Mouse (Mus musculus) left cerebral cortex, postnatal 25 days (tissue): ENCODE measurements around the gene Lrrfip1. TPM values are rescaled to one million over a fixed set of nuclear protein-coding genes. Genes with fewer than 3 reads are reported as not detected.

Source experiments
- DNase-seq, 2 experiments: peaks; one replicate each; pipeline ENCODE4 v3.0.0; 2022; ENCODE audit warnings: low spot score in 2 of 2, mixed read lengths in 1 of 2
- intact Hi-C: fragments of 180-260 bp; cut with DNase I; formaldehyde crosslinking; loops from one replicate; pipeline ENCODE4 v1.15.1; 2025
- total RNA-seq, 2 experiments: library from RNA; stranded (reverse); gene quantifications; 2 replicates each; pipeline ENCODE4 v1.2.3; 2021

Lrrfip1 gene
- total RNA-seq, 2 experiments from 2014 or later = 66.9 to 68.0 TPM

DNA sequence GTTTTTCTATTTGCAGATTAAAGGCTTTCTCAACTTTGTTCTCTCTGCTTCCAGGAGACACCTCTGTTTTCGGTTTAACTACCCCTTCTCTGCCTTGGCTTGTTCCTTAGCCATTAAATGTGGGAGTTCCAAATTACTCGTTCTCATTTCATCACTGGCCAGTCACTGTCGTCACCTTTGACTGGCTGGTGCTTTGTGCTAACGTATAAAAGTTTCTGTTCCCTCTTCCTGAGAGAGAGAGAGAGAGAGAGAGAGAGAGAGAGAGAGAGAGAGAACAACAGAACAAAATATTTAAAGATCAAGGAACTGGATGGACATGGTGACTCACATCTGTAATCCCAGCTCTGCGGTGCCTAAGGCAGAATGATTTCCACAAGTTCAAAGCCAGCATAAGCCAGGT, 47.7 kb downstream of the Lrrfip1 start:
- DNase-seq = no peak
- intact Hi-C loops = no loop called here

DNA sequence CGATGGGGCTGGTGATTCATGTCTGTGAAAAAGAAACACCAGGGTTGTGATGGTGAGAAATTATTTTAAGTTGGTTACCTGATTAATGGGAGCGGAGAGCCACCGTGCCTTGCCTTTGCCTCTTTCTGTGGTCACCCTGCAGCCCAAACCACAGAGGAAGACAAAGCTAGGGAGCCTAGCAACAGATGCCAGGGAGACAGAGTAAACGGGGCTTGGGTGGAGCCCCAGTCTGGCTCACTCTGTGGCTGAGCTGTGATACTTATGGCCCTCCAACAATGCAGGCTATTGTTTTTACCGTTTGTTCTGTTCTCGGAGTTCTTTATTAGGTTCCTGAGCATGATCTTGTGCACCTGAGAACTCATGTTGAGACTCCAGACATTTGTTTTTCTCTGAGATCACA, 50.8 kb downstream of the Lrrfip1 start:
- no peak for DNase-seq
- intact Hi-C loops = no loop called here

DNA sequence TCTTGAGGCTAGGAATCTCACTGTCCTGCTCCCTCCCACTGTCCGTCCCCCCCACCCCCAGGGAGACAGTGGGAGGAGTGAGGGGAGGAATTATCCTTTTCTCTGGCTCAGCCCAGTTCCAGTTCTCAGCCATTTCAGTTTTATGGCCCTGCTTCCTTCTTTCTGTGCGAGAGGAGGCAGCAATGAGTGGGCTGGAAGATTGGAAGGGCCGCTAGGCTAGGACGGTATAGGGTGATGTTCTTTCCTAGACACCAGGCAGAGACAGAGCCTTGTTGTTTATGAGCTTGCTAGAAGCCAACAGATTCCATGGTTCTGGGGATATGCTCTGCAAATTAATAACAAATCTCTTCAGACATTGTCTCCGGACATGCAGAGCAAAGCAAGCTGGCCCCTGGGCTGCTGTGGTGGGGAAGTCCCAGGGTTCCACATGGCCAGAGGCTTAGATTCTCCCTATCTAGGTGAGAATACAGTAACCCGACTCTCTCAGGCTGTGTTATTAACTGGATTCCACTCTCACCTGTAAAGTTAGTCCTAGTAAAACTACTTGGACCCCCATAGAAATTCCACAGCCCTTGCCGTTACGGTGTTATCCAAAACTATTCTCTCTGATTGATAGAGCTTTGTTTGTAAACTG, 53.0 kb downstream of the Lrrfip1 start:
- peak in 1 of 2 experiments; percentile 47 for DNase-seq
- intact Hi-C loops = no loop called here

GRCm38 (mm10) chr1:91052747-91053181, 54.2 kb downstream of the Lrrfip1 start:
- intact Hi-C loops = no loop called here
- DNase-seq = peak; percentile 79 to 86

GRCm38 (mm10) chr1:91053218-91054073, 54.9 kb downstream of the Lrrfip1 start:
- intact Hi-C loops = no loop called here
- no peak for DNase-seq

DNA sequence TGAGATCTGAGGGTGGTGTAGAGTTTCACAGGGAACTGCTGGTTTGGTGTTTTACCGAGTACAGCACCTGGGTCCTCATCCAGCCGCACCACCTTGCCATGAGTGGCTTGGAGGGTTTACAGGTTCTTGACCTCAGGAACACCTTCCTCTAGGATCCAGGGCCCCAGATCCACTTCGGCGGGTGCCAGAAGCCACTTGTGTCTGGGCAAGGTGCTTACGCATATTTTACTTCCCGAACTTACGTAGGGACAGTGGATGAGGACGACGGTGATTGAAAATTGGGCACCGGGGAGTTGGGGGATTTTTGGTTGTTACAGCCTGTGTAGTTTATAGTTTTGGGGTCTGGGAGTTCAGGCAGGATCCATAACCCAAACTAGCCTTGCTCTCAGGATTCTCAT, 55.5 kb downstream of the Lrrfip1 start:
- DNase-seq = no peak
- intact Hi-C loops = no loop called here

DNA sequence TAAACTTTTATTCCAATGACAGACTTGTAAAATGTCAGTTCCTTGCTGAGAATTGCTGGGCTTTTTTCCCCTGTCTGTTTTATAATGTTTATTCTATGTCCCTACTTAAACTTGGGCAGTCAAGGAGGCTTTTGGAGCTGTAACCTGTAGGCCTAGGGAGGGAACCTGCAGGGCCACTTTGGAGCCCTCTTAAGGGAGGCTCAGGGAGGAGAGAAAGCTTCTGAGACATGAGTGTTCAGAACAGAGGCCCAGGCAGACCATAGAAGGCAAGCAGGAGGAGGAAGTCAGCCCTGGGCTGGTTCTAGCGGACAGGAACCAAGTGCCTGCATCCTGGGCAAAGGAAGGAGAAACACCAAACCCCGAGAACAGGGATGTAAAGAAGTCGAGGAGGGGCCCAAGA, 56.3 kb downstream of the Lrrfip1 start:
- DNase-seq = no peak
- intact Hi-C loops = no loop called here

DNA sequence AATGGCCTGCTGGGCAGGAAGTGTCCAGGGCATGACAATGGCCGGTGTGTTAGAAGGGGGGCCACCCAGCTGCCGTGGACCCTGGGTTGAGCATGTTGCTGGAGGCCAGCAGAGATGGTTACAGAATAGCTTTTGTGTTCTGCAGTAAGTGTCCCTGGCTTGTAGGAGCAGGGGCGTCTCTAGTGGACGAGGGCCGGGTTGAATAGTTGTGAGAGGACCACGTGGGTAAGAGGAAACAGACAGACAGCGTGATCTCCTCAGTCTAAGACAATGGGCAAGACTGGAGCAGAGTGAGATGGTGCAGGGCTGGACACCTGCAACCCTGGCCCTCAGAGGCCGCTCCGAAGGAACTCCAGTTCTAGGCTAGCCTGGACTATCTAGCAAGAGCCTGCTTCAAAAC, 57.2 kb downstream of the Lrrfip1 start:
- intact Hi-C loops = no loop called here
- no peak for DNase-seq

DNA sequence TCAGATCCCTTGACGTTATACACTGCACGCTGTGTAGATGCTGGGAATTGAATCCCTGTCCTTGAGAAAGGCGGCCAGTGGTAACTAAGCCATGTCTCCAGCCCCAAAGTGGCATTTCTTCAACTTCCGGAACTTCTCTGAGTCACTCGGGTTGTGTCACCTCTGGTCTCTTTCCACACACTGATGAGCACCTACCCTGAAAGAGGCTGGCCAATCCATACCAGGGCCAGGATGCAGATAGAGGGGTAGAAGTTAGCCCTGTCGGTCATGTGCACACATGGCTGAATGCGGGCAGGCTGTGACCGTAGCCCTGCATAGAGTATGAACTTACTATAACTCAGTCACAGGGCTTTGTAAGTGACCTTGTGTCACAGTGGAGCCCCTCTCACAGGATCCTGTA, 57.9 kb downstream of the Lrrfip1 start:
- DNase-seq = no peak
- intact Hi-C loops = no loop called here

DNA sequence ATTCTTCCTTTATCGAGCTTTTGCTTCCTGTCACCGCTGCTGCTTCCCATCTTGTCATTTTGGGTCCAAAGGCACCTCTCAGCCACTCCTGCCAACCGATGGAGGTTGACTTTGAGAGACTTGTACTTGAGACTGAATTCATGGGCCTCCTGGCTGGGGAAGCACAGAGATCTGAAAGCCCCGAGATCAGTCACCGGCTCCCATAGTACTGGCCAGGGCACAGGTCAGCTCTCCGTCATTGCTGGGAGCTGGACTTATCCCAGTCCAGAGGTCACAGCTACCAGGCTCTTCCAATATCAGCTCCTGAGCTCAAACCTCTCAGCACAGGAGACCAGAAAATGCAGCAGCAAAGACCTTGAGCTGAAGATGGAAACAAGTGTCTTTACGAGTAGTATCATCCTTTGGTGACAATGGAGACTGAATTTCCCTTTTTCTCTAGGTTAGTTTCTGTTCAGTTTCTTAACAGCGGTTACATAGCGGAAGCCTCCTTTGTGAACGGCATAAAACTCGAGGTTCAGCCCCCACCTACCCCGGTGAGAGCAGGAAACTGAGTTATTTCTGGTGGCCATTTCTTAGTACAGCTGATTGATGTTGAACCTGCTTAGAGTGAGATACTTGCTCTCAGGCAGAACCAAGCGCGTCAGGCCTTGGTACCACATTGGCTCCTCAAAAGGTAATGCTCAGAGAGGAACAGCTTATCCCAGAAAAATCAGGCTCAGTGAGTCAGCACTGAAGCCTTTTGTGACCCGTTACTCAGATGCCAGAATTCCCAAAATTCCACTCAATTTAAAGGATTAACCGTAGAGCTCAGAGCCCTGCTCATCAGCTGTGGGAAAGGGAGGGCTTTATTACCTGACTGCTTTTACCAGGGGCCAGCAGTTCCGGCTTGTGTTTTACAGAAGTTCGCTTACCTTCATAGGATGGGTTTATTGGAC, 59.0 kb downstream of the Lrrfip1 start:
- peak in 1 of 2 experiments; percentile 33 for DNase-seq
- intact Hi-C loops = no loop called here

- intact Hi-C loops = no loop called here
- DNase-seq = no peak
Observed at GRCm38 (mm10) chr1:91058251-91058650, 59.7 kb downstream of the Lrrfip1 start.

DNA sequence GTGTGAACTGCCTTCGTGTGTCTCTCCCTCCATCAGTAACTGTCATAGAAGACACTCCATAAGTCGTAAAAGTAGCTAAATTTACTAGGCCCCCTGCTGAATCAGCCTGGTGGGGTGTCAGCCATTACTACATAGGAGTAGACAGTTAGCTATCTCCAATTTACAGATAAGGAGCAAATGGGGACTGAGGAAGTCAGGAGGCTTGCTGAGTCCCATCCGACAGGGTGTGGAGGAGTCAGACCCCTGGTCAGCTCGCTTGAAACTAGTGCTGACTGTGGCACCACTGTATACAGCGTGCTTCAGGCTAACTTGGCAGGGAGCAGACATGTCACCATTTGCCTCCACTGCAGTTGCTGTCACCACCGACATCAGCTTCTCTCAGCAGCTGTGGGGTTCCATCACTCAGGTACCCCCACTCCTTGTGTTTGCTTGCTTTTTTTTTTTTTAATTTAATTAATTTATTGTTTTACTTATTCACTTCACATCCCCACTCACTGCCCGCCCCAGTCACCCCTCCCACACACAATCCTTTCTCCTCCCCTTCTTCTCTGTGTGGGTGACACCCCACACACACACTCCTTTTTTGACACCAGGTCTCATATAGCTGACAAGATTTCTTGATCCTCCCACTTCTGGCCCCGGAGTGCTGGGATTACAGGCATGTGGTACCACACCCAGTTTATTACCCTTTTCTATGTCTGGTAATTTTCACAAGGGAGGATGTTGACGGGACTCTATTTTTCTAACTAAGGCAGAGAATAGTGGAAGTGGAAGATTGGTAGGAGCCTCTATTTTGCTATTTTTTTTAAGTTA, 61.5 kb downstream of the Lrrfip1 start:
- intact Hi-C loops = no loop called here
- no peak for DNase-seq

DNA sequence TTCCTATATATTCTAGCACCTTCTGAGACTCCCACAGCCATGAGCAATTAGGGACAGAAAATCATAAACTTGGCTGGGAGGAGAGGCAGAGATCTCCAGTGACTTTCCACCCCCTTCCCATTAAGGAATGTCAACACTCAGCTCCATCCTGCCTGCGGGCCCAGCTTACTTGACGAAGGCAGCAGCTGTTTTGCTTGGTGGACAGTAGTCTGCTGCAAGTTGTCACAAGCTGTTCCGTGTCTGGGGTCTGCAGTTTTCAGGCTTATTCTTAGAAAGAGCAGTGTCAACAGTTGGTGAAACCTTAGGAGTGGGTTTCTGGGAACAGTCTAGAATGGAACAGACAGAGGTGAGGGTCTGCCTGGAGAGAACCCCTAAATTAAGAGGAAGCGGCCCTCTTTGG, 62.6 kb downstream of the Lrrfip1 start:
- no peak for DNase-seq
- intact Hi-C loops = no loop called here

DNA sequence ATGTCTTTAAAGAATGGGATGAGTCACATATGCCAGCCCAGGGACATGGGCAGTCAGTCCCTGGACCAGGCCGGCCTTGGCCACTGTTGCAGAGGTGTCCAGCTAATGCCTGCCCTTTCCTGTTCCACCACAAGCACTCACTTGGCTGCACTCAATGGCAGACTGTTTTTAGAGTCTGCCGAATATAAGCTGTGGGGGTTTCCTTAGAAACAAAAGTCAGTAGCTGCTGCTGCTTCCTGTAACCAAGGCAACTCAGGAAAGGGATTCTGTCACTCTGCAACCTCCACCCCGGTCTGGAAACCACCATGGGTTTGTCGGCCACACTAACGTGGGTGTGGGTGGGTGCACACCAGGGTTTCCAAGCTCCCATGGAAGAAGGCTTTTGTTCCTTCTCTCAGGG, 63.8 kb downstream of the Lrrfip1 start:
- DNase-seq = peak; percentile 64 to 95
- intact Hi-C loops = no loop called here

- intact Hi-C loops = no loop called here
Observed at GRCm38 (mm10) chr1:91064053-91064452, 65.5 kb downstream of the Lrrfip1 start.

GRCm38 (mm10) chr1:91064903-91065525, 66.5 kb downstream of the Lrrfip1 start:
- peak; percentile 46 to 86 for DNase-seq
- intact Hi-C loops = no loop called here

More at GRCm38 (mm10) chr1:91064053-91064452, 65.5 kb downstream of the Lrrfip1 start:
- no peak for DNase-seq

DNA sequence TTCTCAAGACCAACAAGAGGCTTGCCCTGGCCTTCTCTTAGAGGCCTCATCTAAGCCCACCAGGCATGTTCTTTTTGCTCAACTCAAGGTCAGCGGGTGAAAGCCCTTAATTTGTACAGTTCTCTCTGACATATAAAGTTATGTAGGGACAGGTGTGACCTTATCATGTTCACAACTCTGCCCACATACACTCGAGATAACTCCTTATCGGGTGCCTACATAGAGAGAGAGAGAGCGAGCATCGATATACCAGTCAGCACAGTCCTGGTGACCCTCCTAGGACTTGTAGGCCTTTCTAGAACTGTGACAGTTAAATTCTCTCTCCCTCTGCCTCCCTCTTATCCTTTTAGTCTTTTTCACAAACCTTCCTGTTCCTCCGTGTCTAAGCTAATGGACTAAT, 67.5 kb downstream of the Lrrfip1 start:
- intact Hi-C loops = no loop called here
- no peak for DNase-seq

DNA sequence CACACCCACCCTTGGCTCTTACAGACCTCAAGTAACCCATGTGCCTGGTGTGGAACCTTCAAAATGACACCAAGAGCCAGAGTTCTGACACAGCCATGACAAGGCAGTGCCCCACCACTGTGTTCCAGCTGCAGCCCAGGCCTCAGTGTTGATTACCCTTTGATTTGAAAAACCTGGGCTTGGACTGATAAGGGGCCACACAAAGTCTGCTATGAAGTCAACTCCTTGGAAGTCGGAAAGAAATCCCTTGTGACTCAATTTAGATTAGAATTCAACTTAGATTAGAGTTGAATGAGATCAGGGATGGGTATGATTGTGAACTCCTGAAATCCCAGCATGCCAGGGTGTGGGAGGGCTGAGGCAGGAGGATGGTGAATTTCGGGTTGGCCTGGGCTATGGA, 68.1 kb downstream of the Lrrfip1 start:
- intact Hi-C loops = no loop called here
- DNase-seq = no peak

DNA sequence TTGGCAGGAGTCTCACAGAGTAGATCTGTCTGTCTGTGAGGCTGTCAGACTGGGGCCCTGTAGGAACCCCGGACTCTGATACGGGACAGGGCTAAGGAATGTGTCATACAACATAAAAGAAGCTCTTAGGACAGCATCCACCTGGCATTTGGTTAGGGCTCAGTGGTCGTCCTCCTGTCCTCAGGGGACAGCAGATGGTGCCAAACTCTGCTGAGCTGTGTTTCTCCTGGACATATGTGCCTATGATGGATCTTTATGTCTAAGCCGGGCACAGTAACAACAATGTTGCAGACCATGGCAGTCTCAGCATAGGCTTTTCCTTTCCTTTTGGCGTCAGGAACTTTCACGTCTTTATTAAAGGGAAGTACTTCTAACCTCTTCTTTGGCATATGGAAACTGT, 69.2 kb downstream of the Lrrfip1 start:
- intact Hi-C loops = no loop called here
- DNase-seq = no peak
